Mouse (Mus musculus) liver, embryonic 15.5 days (tissue): Measurements from ENCODE around the gene Gm9767. TPM values are rescaled to one million over a fixed set of nuclear protein-coding genes. Genes with fewer than 3 reads are reported as not detected.

Experiments
- ATAC-seq: fragments of 200-750 bp; cut with Nextera tagmentation; 2 replicates; pipeline ENCODE4 v1.8.0; 2017; ENCODE audit warnings: moderate number of reproducible peaks, mild to moderate bottlenecking, moderate library complexity; ENCODE audit not compliant: insufficient read depth
- H3K27ac ChIP-seq: fragments of 300-500 bp; sonication (generic); replicated peaks from 2 replicates; pipeline ENCODE4 v1.5.1; 2015; ENCODE audit warnings: mild to moderate bottlenecking, inconsistent platforms
- H3K27me3 ChIP-seq: fragments of 300-500 bp; sonication (generic); 2 replicates; pipeline ENCODE4 v1.6.1; 2015; ENCODE audit warnings: mild to moderate bottlenecking, inconsistent platforms
- H3K36me3 ChIP-seq: fragments of 300-500 bp; sonication (generic); replicated peaks from 2 replicates; pipeline ENCODE4 v1.6.1; 2015; ENCODE audit warnings: moderate library complexity, mild to moderate bottlenecking, inconsistent platforms
- H3K4me1 ChIP-seq: fragments of 300-500 bp; sonication (generic); replicated peaks from 2 replicates; pipeline ENCODE4 v1.6.1; 2015; ENCODE audit warnings: inconsistent platforms
- H3K4me2 ChIP-seq: fragments of 300-500 bp; sonication (generic); 2 replicates; pipeline ENCODE4 v1.6.1; 2015; ENCODE audit warnings: moderate library complexity, mild to moderate bottlenecking, inconsistent platforms
- H3K4me3 ChIP-seq: fragments of 300-500 bp; sonication (generic); replicated peaks from 2 replicates; pipeline ENCODE4 v1.5.1; 2015; ENCODE audit warnings: mild to moderate bottlenecking, inconsistent platforms
- H3K9ac ChIP-seq: fragments of 300-500 bp; sonication (generic); 2 replicates; pipeline ENCODE4 v1.6.1; 2015; ENCODE audit warnings: moderate library complexity, mild to moderate bottlenecking, inconsistent platforms
- H3K9me3 ChIP-seq: fragments of 300-500 bp; sonication (generic); replicated peaks from 2 replicates; pipeline ENCODE4 v1.6.1; 2016; ENCODE audit warnings: inconsistent platforms
- WGBS: fragments of 180-500 bp; shearing (Covaris S2); methylation state at CpG from one replicate; pipeline ENCODE4 v1.1.7; 2015; ENCODE audit warnings: mixed read lengths; ENCODE audit not compliant: insufficient replicate concordance; 5-methylcytosine and 5-hydroxymethylcytosine counted together
- polyA plus RNA-seq: library from polyadenylated mRNA; unstranded; fragments of >200 nt; fragmentation: Nextera tagmentation; extraction: Ambion mirVana; gene quantifications from 2 replicates; pipeline ENCODE4 v1.2.1, GENCODE M21; 2015

The Gm9767 gene
- polyA plus RNA-seq, 1 experiment from 2014 or later, result not detected

- no peaks in the 10 kb centered on the region for H3K9me3 ChIP-seq
- no peaks in the 10 kb centered on the region for H3K36me3 ChIP-seq
- H3K4me3 ChIP-seq, result no peak overlapping the region
- no peak overlapping the region for H3K4me2 ChIP-seq
- H3K27ac ChIP-seq, result no peak overlapping the region
- ATAC-seq, result no peak
- 54% methylated on average over 4 of the region's 4 CpGs for WGBS
- H3K9ac ChIP-seq, result no peak overlapping the region
- H3K4me1 ChIP-seq, result no peaks in the 10 kb centered on the region
- H3K27me3 ChIP-seq, result no peaks in the 10 kb centered on the region
Observed at GRCm38 (mm10) chr10:26114409-26114808, 36.4 kb downstream of the Gm9767 start.

DNA sequence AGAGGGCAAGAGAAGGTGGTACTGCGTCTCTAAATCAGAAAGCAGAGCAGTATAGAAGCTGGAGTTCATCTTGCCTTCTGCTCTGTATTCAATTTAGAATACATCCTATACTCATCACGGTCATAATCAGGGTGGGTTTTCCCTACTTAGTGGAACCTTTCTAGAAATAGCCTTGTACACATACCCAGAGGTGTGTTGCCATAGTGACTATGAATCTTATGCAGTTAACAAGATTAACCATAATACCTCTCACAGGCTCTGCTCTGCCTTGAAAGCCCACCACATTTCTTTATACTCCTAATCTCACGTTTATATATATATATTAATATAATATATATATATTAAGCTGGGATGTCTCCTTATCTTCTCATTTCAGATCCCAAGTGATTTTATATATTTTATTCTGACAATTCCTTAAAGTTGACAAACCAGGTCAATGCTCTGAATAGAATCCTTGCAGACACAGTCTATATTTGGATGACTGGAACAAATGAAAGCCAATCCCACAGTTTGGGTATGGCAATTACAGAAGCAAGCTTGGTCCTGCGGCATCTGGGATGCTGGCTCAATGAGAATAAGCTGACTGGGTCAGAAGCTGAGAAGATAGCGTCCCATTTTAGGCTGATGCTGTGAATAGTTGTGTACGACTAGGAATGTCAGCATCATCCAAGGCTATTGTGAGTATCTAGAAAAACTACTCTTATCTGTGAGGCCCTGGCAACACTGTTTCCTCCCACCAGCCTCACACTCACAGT lies 41.2 kb downstream of the Gm9767 start:
- H3K27ac ChIP-seq, result no peak overlapping the region
- H3K27me3 ChIP-seq, result no peaks in the 10 kb centered on the region
- 53% methylated on average over 6 of the region's 6 CpGs for WGBS
- no peaks in the 10 kb centered on the region for H3K9me3 ChIP-seq
- ATAC-seq, result no peak
- no peaks in the 10 kb centered on the region for H3K4me1 ChIP-seq
- H3K4me3 ChIP-seq, result no peak overlapping the region
- H3K4me2 ChIP-seq, result no peak overlapping the region
- H3K36me3 ChIP-seq, result no peaks in the 10 kb centered on the region
- no peak overlapping the region for H3K9ac ChIP-seq

DNA sequence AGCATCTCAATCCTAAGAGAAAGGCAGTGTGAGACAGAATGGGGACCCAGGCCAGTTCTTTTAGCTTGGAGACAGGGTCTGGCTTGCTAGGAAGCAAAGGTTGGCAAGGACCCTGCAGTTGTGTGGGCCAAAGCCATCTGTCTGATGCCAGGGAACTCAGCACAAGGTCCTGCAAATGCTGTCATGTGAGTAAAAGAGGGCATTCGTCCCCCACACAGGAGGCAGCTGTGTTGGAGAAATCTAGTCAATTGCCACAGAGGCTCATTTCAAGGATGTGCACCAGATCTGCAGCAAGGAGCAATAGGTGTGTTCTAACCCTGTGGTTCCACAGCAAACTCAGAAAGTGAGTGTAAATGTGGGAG lies 41.7 kb downstream of the Gm9767 start:
- H3K27ac ChIP-seq, result no peak overlapping the region
- H3K27me3 ChIP-seq, result no peaks in the 10 kb centered on the region
- no peak overlapping the region for H3K9ac ChIP-seq
- H3K36me3 ChIP-seq, result no peaks in the 10 kb centered on the region
- ATAC-seq, result no peak
- 45% methylated on average over 1 of the region's 1 CpGs for WGBS
- H3K4me2 ChIP-seq, result no peak overlapping the region
- no peaks in the 10 kb centered on the region for H3K4me1 ChIP-seq
- no peak overlapping the region for H3K4me3 ChIP-seq
- no peaks in the 10 kb centered on the region for H3K9me3 ChIP-seq

Other genes with a start within 250 kb of the Gm9767 start
- gene Tmem200a, start 797 bp downstream of the Gm9767 start, polyA plus RNA-seq, result 0.13 and 0.60 TPM in 2 replicates
- not detected in 2 replicates for gene Samd3, start 151.5 kb downstream of the Gm9767 start, polyA plus RNA-seq